Mouse (Mus musculus): ENCODE results near the gene Psmd4. TPM values are rescaled to one million over a fixed set of nuclear protein-coding genes. Genes with fewer than 3 reads are reported as not detected.

Psmd4 gene
- polyA plus RNA-seq, 1 experiment from 2014 or later: 340 TPM

DNA sequence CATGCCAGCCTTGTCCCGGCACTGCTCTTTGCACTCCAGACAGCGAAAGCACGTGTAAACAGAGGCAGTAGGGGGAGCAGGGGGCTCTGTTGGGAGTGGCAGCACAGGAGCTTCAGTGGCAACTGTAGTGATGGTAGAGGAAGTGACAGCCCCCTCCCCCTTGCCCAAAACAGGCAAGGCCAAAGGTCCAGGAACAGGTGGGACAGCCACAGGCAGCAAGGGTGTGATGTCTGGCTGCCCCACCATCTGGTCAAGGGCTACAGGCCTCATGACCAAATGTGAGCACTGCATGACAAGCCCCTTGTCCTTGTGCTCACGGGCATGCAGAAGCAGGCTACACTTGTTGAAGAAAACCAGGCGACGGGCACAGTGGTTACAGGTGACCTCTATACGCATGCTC lies 32.0 kb downstream of the Psmd4 start:
- H3K4me2 ChIP-seq (ENCODE audit: low read depth, severe bottlenecking): no peak overlapping the region
- no peaks in the 10 kb centered on the region for H3K27me3 ChIP-seq (ENCODE audit: control insufficient read depth, insufficient read depth, low read length)
- H3K27ac ChIP-seq (replicated peaks; ENCODE audit: low read depth, low read length): no peak overlapping the region

GRCm38 (mm10) chr3:95007706-95008105 lies 34.7 kb downstream of the Psmd4 start:
- H3K4me2 ChIP-seq (ENCODE audit: low read depth, severe bottlenecking): no peak overlapping the region
- no peak for DNase-seq (ENCODE audit: low spot score)
- H3K27me3 ChIP-seq (ENCODE audit: control insufficient read depth, insufficient read depth, low read length): no peaks in the 10 kb centered on the region
- no peaks in the 10 kb centered on the region for H3K4me1 ChIP-seq (ENCODE audit: control insufficient read depth, insufficient read depth, low read length)
- H3K9me3 ChIP-seq (ENCODE audit: control insufficient read depth, low read length): no peaks in the 10 kb centered on the region
- no peak for ATAC-seq (ENCODE audit: insufficient number of reproducible peaks, low FRiP score, low TSS enrichment, low read depth)
- H3K4me3 ChIP-seq (ENCODE audit: low read depth, low read length): no peak overlapping the region
- 91% methylated on average over 9 of the region's 9 CpGs for WGBS
- H3K36me3 ChIP-seq (ENCODE audit: control insufficient read depth, insufficient read depth, low read length): peaks cover 39% of the 10 kb centered on the region
- no peak overlapping the region for H3K27ac ChIP-seq (replicated peaks; ENCODE audit: low read depth, low read length)
- H3K9ac ChIP-seq (ENCODE audit: low read length): no peak overlapping the region

More for the DNA sequence above, 32.0 kb downstream of the Psmd4 start:
- peaks cover 13% of the 10 kb centered on the region for H3K4me1 ChIP-seq (ENCODE audit: control insufficient read depth, insufficient read depth, low read length)
- H3K9ac ChIP-seq (ENCODE audit: low read length): no peak overlapping the region
- no peak for ATAC-seq (ENCODE audit: insufficient number of reproducible peaks, low FRiP score, low TSS enrichment, low read depth)
- H3K36me3 ChIP-seq (ENCODE audit: control insufficient read depth, insufficient read depth, low read length): peaks cover 37% of the 10 kb centered on the region
- H3K4me3 ChIP-seq (ENCODE audit: low read depth, low read length): no peak overlapping the region
- no peak for DNase-seq (ENCODE audit: low spot score)
- H3K9me3 ChIP-seq (ENCODE audit: control insufficient read depth, low read length): no peaks in the 10 kb centered on the region
- WGBS: 88% methylated on average over 7 of the region's 7 CpGs

DNA sequence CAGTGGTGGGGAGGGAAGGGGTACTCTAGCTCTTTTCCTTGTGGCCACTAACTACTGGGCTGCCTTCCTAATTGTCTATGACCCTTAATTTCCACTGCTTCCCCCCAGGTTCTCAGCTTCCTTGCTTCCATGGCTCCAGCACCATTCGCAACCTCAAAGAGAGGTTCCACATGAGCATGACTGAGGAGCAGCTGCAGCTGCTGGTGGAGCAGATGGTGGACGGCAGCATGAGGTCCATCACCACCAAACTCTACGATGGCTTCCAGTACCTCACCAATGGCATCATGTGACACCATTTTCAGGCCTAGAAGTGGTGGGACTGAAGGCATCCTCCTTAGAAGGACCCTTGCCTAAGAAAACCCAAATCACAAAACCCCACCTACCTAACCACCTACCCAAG lies 36.8 kb downstream of the Psmd4 start:
- Histone ChIP-seq H3K4me2 (ENCODE audit: low read depth, severe bottlenecking) (no peak overlapping the region), H3K9ac (ENCODE audit: low read length) (no peak overlapping the region), H3K9me3 (ENCODE audit: control insufficient read depth, low read length) (no peaks in the 10 kb centered on the region), H3K36me3 (ENCODE audit: control insufficient read depth, insufficient read depth, low read length) (peaks cover 23% of the 10 kb centered on the region), H3K27me3 (ENCODE audit: control insufficient read depth, insufficient read depth, low read length) (no peaks in the 10 kb centered on the region), H3K27ac (replicated peaks; ENCODE audit: low read depth, low read length) (no peak overlapping the region), H3K4me1 (ENCODE audit: control insufficient read depth, insufficient read depth, low read length) (no peaks in the 10 kb centered on the region), H3K4me3 (ENCODE audit: low read depth, low read length) (no peak overlapping the region)
- no peak for ATAC-seq (ENCODE audit: insufficient number of reproducible peaks, low FRiP score, low TSS enrichment, low read depth)
- DNase-seq (ENCODE audit: low spot score): no peak
- 93% methylated on average over 3 of the region's 3 CpGs for WGBS

DNA sequence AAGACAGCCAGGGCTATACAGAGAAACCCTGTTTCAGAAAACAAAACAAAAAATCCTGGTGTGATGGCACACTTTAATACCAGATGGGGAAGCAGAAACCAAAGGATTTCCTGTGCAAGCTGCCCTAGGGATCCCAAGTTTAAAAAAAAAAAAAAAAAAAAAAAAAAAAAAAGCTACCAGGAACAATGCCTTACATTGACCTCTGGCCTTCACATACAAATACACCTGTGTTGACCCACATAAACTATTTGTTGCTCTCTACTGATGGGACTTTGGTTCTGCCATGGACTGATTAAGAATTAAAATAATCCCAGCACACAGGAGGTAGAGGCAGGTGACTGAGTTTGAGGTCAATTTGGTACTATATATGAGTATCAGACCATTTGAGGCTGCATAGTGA lies 39.1 kb downstream of the Psmd4 start:
- Histone ChIP-seq H3K27ac (replicated peaks; ENCODE audit: low read depth, low read length) (no peak overlapping the region), H3K27me3 (ENCODE audit: control insufficient read depth, insufficient read depth, low read length) (no peaks in the 10 kb centered on the region), H3K9me3 (ENCODE audit: control insufficient read depth, low read length) (no peaks in the 10 kb centered on the region), H3K36me3 (ENCODE audit: control insufficient read depth, insufficient read depth, low read length) (peaks cover 18% of the 10 kb centered on the region), H3K4me2 (ENCODE audit: low read depth, severe bottlenecking) (no peak overlapping the region), H3K4me1 (ENCODE audit: control insufficient read depth, insufficient read depth, low read length) (no peaks in the 10 kb centered on the region), H3K9ac (ENCODE audit: low read length) (no peak overlapping the region), H3K4me3 (ENCODE audit: low read depth, low read length) (no peak overlapping the region)
- ATAC-seq (ENCODE audit: insufficient number of reproducible peaks, low FRiP score, low TSS enrichment, low read depth) (no peak), DNase-seq (ENCODE audit: low spot score) (no peak)

GRCm38 (mm10) chr3:95002569-95002968 lies 39.8 kb downstream of the Psmd4 start:
- WGBS: 84% methylated on average over 4 of the region's 4 CpGs
- Histone ChIP-seq H3K4me3 (ENCODE audit: low read depth, low read length) (no peak overlapping the region), H3K9me3 (ENCODE audit: control insufficient read depth, low read length) (no peaks in the 10 kb centered on the region), H3K4me1 (ENCODE audit: control insufficient read depth, insufficient read depth, low read length) (no peaks in the 10 kb centered on the region), H3K27me3 (ENCODE audit: control insufficient read depth, insufficient read depth, low read length) (no peaks in the 10 kb centered on the region), H3K36me3 (ENCODE audit: control insufficient read depth, insufficient read depth, low read length) (peaks cover 13% of the 10 kb centered on the region), H3K27ac (replicated peaks; ENCODE audit: low read depth, low read length) (no peak overlapping the region), H3K4me2 (ENCODE audit: low read depth, severe bottlenecking) (no peak overlapping the region), H3K9ac (ENCODE audit: low read length) (no peak overlapping the region)
- no peak for DNase-seq (ENCODE audit: low spot score)
- no peak for ATAC-seq (ENCODE audit: insufficient number of reproducible peaks, low FRiP score, low TSS enrichment, low read depth)

DNA sequence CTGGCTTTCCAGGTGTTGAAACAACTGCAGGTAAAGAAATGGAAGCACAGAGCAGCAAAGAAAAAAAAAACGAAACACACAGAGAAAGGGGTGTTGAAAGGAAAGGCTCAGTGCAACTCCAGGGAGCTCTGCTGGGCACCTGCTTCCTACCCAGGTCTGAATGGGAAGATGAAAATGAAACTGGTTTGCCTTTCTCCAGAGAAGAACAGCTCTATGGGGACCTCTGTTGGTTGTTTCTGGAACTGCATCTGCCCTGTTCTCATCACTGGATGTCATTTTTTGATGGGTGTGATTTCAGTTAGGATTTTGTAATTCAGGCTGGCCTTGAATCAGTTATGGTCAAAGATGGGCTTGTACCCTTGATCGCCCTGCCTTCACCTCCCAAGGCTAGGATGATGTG lies 45.5 kb downstream of the Psmd4 start:
- H3K4me3 ChIP-seq (ENCODE audit: low read depth, low read length): no peak overlapping the region
- peak; percentile 88 for DNase-seq (ENCODE audit: low spot score)
- WGBS: 40% methylated on average over 2 of the region's 2 CpGs
- ATAC-seq (ENCODE audit: insufficient number of reproducible peaks, low FRiP score, low TSS enrichment, low read depth): no peak
- no peaks in the 10 kb centered on the region for H3K4me1 ChIP-seq (ENCODE audit: control insufficient read depth, insufficient read depth, low read length)
- no peak overlapping the region for H3K9ac ChIP-seq (ENCODE audit: low read length)
- no peak overlapping the region for H3K4me2 ChIP-seq (ENCODE audit: low read depth, severe bottlenecking)
- no peaks in the 10 kb centered on the region for H3K27me3 ChIP-seq (ENCODE audit: control insufficient read depth, insufficient read depth, low read length)
- no peak overlapping the region for H3K27ac ChIP-seq (replicated peaks; ENCODE audit: low read depth, low read length)
- H3K36me3 ChIP-seq (ENCODE audit: control insufficient read depth, insufficient read depth, low read length): peaks cover 17% of the 10 kb centered on the region
- no peaks in the 10 kb centered on the region for H3K9me3 ChIP-seq (ENCODE audit: control insufficient read depth, low read length)

DNA sequence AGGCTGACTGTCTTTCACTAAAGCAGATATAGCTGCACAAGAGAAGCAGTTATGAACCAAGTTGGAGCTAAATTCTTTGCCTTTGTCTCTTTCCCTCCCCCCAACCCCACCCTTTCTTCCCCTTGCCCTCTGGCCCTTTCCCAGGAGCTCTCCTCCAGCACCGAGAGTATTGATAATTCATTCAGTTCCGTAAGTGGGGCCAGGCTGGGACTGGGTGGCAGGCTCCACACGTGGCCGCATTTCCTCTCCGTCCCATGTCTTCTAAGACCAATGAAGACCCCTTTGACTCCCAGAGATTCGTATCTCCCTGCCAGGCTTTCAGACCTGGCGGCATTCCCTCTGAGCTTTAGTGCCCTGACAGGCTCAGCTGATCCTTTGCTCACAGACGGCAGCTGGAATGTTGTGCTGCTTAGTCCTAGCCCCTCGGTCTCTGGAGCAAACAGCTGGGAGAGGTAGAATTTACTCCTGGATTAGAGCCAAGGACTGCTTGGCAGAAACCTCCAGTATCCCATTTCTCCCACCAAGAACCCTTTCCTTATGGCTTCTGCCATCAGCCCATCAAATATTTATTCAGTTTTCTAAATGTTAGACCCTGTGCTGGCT lies 53.2 kb downstream of the Psmd4 start:
- H3K27ac ChIP-seq (replicated peaks; ENCODE audit: low read depth, low read length): no peak overlapping the region
- H3K9me3 ChIP-seq (ENCODE audit: control insufficient read depth, low read length): no peaks in the 10 kb centered on the region
- H3K36me3 ChIP-seq (ENCODE audit: control insufficient read depth, insufficient read depth, low read length): peaks cover 13% of the 10 kb centered on the region
- H3K4me3 ChIP-seq (ENCODE audit: low read depth, low read length): no peak overlapping the region
- DNase-seq (ENCODE audit: low spot score): no peak
- no peaks in the 10 kb centered on the region for H3K27me3 ChIP-seq (ENCODE audit: control insufficient read depth, insufficient read depth, low read length)
- 55% methylated on average over 9 of the region's 9 CpGs for WGBS
- no peak for ATAC-seq (ENCODE audit: insufficient number of reproducible peaks, low FRiP score, low TSS enrichment, low read depth)
- H3K4me2 ChIP-seq (ENCODE audit: low read depth, severe bottlenecking): no peak overlapping the region
- H3K4me1 ChIP-seq (ENCODE audit: control insufficient read depth, insufficient read depth, low read length): no peaks in the 10 kb centered on the region
- no peak overlapping the region for H3K9ac ChIP-seq (ENCODE audit: low read length)

- H3K9me3 ChIP-seq (ENCODE audit: control insufficient read depth, low read length): no peaks in the 10 kb centered on the region
- DNase-seq (ENCODE audit: low spot score) (no peak), ATAC-seq (ENCODE audit: insufficient number of reproducible peaks, low FRiP score, low TSS enrichment, low read depth) (no peak)
- H3K4me1 ChIP-seq (ENCODE audit: control insufficient read depth, insufficient read depth, low read length): no peaks in the 10 kb centered on the region
- no peaks in the 10 kb centered on the region for H3K27me3 ChIP-seq (ENCODE audit: control insufficient read depth, insufficient read depth, low read length)
- no peak overlapping the region for H3K27ac ChIP-seq (replicated peaks; ENCODE audit: low read depth, low read length)
- H3K36me3 ChIP-seq (ENCODE audit: control insufficient read depth, insufficient read depth, low read length): peaks cover 7% of the 10 kb centered on the region
- no peak overlapping the region for H3K4me3 ChIP-seq (ENCODE audit: low read depth, low read length)
- no peak overlapping the region for H3K4me2 ChIP-seq (ENCODE audit: low read depth, severe bottlenecking)
- no peak overlapping the region for H3K9ac ChIP-seq (ENCODE audit: low read length)
Observed at GRCm38 (mm10) chr3:94987578-94987977, 54.8 kb downstream of the Psmd4 start.

DNA sequence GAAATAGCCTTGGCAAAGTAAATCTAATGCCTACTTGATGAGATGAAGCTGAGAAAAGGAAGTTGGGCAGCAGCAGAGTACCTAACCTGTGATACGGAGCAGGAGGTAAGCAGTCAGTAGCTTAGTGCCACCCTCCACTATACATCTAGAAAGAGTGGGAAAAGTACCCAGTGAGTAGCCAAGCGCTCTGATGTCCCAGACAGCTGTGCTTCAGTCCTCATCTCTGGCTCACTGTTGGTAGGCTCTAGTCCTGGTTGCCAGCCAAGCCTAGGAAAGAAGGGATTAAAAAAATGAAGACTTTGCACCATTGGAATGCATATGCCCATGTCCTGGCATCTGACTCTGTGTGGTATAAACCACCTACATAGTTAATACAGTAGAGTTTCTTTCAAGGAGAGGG lies 56.9 kb downstream of the Psmd4 start:
- DNase-seq (ENCODE audit: low spot score) (no peak), ATAC-seq (ENCODE audit: insufficient number of reproducible peaks, low FRiP score, low TSS enrichment, low read depth) (no peak)
- Histone ChIP-seq H3K4me1 (ENCODE audit: control insufficient read depth, insufficient read depth, low read length) (no peaks in the 10 kb centered on the region), H3K9me3 (ENCODE audit: control insufficient read depth, low read length) (no peaks in the 10 kb centered on the region), H3K27ac (replicated peaks; ENCODE audit: low read depth, low read length) (no peak overlapping the region), H3K4me3 (ENCODE audit: low read depth, low read length) (no peak overlapping the region), H3K4me2 (ENCODE audit: low read depth, severe bottlenecking) (no peak overlapping the region), H3K27me3 (ENCODE audit: control insufficient read depth, insufficient read depth, low read length) (no peaks in the 10 kb centered on the region), H3K9ac (ENCODE audit: low read length) (no peak overlapping the region), H3K36me3 (ENCODE audit: control insufficient read depth, insufficient read depth, low read length) (peaks cover 5% of the 10 kb centered on the region)
- 88% methylated on average over 2 of the region's 2 CpGs for WGBS

Data from limb, embryonic 11.5 days (tissue).